Mouse (Mus musculus) G1E (cell line): ENCODE measurements around the gene Cacna1s.

Source experiments
- CTCF ChIP-seq: IDR thresholded peaks from 2 replicates; pipeline ENCODE4 v1.5.1; 2012; ENCODE audit warnings: low read depth, low read length, inconsistent platforms, mixed read lengths
- GATA1 ChIP-seq: IDR thresholded peaks from 2 replicates; pipeline ENCODE4 v1.6.1; 2012; ENCODE audit warnings: borderline replicate concordance, low read length, inconsistent platforms, mixed read lengths
- GATA2 ChIP-seq: IDR thresholded peaks from 2 replicates; pipeline ENCODE4 v1.6.1; 2012; ENCODE audit warnings: low read depth, low read length, inconsistent platforms, borderline replicate concordance
- TAL1 ChIP-seq: conservative IDR thresholded peaks from 2 replicates; pipeline ENCODE4 v1.6.1; 2012; ENCODE audit warnings: low read depth, low read length, inconsistent platforms, mixed read lengths

DNA sequence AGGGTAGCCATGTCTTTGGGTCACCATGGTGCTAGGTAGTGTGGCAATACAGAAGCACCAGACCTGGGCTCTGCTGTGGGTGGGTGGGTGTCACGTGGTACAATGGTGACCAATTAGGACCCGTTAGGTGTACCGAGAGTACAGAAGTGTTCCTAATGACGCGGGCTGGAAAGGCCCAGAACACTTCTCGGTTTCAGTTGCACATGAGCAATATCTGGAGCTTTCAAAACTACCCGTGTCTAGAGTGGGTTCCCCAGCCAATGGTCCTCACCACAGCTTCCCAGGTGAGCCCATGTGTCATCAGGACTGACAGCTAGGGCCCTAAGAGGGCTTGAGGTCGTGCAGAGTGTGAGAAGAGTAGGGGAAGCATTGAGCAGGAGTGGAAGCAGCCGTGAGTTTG lies 64.5 kb downstream of the Cacna1s start:
- no peak for TF ChIP-seq CTCF
- TF ChIP-seq GATA2: no peak
- no peak for TF ChIP-seq GATA1
- no peak for TF ChIP-seq TAL1
